Mouse (Mus musculus): ENCODE measurements around the gene Ect2.

GRCm38 (mm10) chr3:27183601-27184175 lies 30.0 kb upstream of the Ect2 start:
- TF ChIP-seq CTCF (IDR thresholded peaks at IDR 0.05; ENCODE audit: extremely low read depth, insufficient read length, insufficient replicate concordance, low read depth, low read length) (no peak), POLR2A (IDR thresholded peaks at IDR 0.05; ENCODE audit: low read depth, low read length) (no peak)
